Mouse (Mus musculus) layer of hippocampus, adult 8-10 months (tissue): Measurements from ENCODE around the gene Ttll11. TPM values are rescaled to one million over a fixed set of nuclear protein-coding genes. Genes with fewer than 3 reads are reported as not detected.

Experiments
- DNase-seq, 2 experiments: peaks; one replicate each; pipeline ENCODE4 v3.0.0; 2022; ENCODE audit warnings: low spot score in 2 of 2
- total RNA-seq, 4 experiments: library from RNA; stranded (reverse); gene quantifications; 2 replicates each; pipeline ENCODE4 v1.2.4; 2022

The Ttll11 gene
- total RNA-seq, 4 experiments from 2014 or later = 33.4 to 40.3 (median 38.6) TPM

DNA sequence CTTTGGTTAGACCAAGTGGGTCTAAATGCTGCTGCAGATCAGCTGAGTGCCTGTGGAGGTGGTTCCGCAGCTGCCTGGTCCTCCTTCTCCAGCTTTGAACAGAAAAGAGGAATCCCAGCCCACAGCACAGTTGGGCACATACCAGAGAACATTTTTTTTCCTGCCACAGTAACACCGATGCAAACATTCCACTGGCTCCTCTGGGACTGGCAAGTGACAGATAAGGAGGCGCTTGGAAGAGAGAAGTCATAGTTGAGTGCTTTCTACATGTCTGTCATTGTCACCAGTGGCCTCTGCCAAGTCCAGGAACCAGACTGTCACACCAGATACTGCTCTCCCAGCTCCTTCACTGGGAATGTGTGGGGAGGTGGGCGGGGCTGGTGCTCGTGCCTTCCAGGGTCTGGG is 204.1 kb downstream of the Ttll11 start:
- DNase-seq = no peak

DNA sequence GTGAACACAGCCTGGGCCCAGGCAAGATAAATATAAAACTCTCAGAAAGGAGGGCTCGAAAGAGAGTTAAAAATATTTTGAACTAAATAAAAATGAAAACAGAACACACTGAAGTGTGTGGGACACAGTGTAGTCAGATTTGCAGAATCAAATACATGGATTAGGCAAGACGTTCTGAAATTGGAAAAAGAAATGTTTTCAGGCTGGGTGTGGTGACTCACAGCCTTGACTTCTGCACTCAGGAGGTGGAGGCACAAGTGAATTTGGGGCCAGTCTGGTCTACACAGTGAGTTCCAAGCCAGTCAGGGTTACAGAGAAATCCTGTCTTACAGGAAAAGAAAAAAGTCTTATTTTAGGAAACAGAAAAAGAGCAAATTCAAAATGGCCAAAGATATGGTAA is 209.2 kb downstream of the Ttll11 start:
- no peak for DNase-seq

DNA sequence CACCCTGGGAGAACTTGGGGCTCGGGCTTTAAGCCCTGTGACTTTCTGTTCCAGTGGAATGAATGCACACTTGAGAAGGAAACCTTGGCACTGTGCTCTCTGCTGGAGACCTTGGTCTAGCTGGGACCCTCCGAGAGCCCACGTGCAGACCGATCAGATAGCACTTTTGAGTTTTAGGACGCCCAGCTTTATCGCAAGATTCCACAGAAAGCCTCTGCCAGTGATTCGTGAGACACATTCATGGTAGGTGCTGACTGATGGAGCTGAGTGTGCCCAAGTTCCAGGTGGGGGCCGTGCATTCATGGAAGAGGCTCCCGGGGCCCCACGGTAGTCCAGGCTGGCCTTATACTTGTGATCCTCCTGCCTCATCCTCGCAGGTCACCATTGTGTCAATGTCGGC is 210.3 kb downstream of the Ttll11 start:
- no peak for DNase-seq

DNA sequence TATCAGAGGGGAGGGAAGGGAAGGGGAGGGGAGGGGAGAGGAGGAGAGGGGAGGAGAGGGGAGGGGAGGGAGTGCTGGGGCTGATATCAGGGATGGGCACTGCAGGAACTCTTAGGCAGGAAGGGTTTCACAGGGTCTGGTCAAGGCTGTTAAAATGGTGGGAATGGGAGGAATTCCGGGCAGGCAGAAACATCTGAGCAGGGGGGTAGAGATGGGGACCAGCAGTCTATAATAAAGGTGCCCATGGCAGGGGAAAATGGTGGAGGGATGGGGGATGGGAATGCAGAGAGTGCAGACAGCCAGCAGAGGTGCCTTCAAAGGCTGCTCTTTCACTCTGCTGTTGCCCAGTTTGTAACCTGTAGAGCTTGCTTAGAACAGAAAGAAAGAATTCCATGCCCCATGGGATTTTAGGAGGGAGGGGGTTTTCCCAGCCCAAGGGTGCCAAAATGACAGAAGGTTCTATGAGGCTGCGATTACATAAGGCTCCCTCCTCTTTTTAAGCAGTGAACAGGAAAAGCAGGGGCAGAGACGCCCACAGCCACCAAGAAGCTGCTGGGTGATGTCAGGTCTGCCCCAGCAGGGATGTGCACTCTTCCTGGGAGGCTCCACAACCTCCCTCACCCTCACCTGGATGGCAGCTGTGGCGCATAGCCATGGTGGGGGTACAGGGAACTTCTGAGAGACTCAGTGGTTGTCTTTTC is 211.0 kb downstream of the Ttll11 start:
- DNase-seq = peak; percentile 60 to 66

DNA sequence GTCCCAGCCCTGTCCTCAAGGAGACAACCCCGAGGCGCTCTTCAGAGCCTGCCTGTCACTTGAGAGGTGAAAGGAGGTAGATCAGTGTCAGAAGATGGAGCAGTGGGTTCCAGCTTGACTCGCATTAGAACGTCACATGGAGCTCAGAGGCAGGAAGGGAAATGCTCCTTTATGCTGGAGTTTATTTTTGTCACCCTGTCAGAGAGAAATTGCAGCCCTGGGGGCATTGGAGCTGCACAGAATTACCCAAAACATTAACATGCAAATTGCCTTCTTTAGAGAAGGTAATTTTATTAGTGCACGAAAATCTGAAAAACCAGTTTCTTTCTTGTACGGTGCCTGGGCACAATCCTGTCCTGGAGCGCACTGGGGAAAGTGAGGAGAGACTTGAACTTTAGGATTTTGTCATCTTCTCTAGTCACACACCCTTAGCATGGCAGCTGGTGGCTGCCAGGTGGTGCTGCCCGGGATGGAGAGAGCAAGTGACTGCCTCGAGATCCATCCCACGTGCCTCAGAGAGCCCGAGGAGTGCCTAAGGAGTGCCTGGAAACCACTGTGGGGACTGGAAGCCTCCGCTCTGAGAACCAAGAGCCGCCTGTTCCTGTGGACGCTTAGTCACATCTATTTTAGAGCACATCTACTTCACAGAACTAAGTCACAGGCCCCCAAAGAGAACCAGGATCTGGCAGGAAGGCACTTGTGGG is 211.7 kb downstream of the Ttll11 start:
- DNase-seq = peak in 1 of 2 experiments; percentile 31

DNA sequence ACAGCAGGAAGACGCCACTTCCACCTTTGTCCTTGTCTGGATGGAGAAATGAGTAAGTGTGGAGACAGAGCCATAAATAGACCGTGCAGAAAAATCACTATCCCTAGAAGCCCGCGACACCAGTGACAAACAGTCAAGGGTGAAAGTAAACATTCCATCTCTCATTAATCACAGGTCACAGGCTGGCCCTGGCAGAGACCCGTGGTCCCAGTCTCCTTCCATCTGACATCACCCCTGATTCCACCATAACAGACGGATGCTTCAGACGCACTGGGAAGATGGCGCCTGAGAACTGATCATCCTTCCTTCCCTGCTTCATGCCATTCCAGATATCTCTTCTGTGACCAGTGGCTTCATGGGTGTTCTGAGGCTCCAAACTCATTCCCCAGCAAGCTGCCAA is 215.4 kb downstream of the Ttll11 start:
- DNase-seq = no peak

DNA sequence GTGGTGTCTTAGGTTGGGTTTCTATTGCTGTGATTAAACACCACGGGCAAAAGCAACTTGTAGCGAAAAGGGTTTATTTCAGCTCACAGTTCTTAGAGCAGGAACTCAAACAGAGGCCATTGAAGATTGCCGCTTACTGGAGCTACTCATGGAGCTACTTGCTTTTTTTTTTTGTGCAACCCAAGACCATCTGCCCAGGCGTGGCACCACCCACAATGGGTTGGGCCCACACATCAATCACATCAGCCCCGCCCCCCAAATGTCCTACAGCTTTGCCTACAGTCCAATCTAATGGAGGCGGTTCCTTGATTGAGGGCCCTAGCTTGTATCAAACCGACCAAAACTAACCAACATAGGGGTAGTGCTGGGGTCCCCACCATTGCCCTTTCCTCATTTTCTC is 215.9 kb downstream of the Ttll11 start:
- no peak for DNase-seq

DNA sequence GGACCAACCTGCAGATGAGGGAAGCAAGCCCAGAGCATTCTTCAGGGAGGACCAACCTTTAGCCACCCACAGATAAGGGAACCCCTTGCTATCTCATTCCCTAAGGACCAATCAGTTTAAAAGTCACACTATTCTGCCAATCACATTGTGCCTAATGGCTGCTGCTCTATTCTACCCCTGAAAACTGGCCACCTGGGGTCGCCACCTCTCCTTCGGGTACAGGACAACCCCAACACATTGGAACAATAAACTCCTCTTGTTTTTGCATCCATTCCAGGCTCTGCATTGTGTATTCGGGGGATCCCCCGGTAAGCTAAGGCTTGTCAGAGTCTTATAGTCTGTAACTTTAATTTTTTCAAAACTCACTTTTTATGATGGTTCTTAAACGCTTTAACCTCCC is 218.3 kb downstream of the Ttll11 start:
- DNase-seq = no peak

DNA sequence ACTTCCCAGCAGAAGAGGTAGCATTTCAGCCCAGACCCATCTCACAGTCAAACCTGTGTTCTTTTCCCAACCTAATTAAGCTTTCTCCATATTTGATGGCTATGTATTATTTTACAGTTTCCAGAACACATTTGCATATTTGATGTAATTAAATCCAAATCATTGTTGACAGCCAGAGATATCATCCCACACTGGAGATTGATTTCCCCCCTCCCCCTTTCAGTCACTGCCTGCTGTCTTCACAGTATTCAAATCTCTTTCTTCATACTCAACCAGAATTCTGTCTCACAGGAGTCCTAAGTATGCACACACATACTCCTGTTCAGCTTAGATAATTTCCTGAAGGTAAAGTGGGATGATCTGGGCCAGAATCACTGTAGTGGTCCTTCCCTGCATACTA is 218.8 kb downstream of the Ttll11 start:
- DNase-seq = no peak

DNA sequence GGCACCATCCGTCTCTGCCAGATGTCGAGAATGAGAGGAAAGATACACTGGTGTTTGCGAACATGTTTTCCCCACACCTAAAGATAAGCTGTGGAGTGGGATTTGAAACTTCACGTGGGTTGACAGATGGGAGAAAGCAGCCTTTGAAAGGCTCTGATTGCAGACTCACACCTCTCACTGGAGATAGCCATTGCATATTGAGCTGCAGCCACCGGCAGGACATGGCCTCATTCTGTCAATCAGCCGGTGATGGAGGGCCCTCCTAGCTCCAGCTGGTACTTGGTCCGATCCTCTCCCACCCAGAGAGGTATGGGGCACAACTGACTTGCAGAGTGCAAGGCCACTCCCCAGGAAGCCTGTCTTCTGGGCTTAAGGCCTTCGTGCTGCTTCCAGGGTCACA is 219.4 kb downstream of the Ttll11 start:
- no peak for DNase-seq

DNA sequence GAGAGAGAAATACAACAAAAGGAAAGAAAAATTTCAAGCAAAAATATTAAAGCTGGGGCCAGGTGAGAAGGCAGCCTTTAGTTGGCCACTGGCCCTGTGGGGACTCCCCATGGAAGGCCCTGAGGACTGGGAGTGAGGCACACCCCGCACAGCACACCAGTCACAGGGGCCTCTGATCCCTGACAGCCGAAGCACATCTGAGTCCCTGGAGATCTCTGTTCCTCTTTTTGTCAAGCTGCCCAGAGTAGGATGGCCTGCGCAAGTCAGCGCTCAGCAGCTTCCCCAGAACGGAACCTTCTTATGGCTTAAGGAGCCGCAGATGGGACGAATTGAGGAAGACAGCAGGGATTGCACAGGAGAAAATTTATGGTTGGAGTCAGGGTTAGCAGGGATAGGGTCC is 223.2 kb downstream of the Ttll11 start:
- no peak for DNase-seq

DNA sequence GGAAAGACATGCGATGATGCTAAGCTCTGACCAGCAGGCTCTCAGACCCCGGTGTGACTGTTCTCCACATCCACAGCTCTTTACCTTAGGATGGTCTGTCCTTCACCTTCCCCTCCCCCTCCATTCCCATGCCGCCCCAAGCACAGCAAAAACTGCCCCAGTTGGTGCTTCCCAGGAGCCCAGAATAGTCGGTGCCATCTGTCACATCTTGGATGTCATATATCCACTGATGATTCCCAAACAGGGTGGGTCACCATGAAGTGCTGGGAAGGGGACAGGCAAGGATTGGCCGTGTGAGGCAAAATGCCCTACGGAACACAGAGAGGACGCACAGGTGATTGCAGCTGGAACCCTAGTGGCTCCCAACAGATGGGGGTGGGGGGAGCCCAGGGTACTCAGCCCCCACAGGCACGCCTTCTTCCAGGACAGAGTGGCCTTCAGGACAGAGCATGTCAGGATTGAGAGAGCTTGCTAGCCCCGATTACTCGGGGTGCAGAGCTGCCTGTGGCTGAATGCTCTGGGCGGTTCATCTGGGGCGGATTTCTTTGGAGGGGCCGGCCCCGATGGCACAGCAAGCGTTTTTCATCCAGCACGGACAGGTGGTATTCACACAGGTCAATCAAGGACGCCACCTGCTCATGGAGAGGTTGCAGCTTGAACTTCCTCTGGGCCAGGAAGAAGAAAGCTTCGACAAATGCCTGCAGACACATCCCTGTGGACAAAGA is 227.8 kb downstream of the Ttll11 start:
- no peak for DNase-seq

DNA sequence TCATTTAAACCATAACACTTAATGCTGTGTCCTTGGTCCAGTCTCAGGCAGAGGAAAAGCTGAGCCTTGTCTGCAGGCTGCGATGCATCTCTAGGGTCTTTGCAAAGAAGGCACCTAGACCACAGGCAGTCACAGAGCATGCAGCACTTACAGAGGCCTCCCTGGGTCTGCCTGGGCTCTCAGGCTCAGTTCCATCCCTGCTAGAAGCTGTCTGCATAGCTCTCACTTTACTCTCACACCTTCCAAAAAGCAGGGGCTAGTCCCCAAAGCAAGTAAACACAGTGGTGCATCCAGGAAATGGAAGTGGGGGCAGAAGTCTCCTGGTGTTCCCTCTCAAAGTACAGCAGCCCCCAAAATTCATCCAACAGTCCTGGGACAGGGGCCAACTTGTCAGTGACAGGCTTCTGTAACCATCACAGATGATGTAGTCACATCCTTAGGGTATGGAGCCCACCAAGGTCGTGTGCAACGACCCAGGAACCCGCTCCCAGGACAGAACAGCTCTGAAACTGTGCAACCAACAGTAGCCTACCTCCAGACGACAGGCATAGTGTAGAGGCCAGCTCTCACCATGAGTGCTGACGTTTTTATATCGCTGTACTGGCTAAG is 229.1 kb downstream of the Ttll11 start:
- no peak for DNase-seq

DNA sequence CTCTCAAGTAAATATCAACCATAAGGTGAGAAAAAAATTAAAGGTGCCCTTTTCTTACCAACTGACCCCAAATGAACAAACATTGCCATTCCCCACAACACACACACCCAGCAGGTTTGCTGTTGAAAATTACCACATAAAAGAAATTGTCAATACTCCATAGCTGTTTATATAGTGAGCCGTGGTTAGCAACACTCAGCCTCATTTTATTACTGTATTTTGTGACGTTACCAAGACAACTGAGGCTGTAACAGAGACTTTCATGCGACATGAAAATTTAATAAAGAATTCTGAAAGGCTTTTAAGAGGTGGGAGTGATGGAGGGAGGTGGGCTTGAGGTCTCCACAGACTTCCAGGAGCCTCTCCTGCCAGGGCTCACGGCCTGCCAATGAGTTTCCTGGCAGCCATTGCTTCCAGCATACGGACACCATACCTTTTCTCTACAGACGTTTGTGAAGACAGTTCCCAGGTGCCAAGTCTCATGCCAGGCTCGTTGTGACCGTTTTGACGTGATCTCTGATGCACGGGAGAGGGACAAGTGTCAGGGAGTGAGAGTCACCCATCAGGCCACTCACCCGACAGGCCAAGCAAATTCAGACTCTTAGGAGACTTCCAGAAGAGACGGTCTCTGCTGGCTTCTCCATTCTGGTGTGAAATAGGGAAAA is 232.2 kb downstream of the Ttll11 start:
- no peak for DNase-seq

DNA sequence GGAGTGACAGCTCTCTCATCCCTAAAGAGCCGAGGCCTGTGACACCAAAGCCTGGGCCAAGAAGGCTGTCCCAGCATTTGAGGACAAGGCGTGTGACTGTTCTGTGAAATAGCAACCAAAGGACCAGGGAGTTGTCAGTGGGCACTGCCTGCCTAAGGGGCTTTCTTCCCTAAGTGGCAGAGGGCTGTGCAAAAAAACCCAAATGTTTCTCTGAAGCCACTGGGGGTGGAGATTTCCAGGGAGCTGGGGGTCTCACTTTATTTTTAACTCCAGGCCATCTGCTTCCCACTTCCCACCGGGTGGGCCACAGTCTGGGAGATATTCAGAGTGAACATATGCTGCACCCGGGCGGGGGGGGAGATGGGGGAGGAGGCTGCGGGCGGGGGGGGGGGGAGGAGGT is 233.1 kb downstream of the Ttll11 start:
- no peak for DNase-seq

DNA sequence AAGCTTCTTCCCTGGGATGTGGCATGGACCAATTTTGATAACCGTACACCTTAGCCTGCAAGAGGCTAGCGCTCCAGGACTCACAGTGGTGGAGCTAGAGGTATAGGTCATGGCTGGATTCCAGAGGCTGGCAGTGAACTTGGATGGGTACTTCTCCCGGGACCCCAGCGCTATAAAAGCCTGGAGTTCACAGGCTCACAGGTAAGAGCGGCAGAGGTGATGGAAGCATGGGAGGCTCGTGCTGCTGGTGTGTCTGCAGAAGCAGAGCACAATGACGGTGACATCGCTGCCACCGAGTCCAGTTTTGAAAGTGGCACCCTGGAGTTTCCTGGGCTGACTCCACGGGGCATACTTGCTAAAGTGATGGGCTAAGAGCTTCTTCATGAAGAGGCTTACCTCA is 233.8 kb downstream of the Ttll11 start:
- DNase-seq = no peak

DNA sequence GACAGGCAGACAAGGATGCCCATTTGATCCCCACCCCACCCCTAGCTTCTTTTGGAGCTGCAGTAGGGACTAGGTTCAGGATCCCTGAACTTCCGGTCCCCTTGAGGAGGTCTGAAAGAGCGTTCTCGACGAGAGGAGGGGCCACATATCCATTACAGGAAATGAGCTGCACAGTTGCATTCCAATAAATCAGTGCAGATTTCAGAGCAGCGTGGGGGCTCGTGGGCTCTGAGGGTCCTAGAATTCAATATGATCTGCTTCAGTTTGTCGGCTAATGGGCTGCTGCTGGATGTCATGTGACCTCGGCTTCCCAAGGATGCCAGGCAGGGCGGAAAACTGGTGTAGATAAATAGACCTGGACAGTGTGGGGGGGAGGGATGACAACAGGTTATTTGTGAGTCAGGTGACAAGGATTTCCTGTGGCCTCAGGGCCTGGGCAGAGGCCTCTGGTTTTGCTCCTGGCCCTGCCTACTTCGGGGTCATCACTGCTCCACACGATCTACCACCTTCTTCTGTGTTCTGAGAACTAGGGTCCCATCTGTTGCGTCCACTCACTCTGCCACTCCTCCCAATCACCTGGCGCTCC is 240.0 kb downstream of the Ttll11 start:
- DNase-seq = no peak

DNA sequence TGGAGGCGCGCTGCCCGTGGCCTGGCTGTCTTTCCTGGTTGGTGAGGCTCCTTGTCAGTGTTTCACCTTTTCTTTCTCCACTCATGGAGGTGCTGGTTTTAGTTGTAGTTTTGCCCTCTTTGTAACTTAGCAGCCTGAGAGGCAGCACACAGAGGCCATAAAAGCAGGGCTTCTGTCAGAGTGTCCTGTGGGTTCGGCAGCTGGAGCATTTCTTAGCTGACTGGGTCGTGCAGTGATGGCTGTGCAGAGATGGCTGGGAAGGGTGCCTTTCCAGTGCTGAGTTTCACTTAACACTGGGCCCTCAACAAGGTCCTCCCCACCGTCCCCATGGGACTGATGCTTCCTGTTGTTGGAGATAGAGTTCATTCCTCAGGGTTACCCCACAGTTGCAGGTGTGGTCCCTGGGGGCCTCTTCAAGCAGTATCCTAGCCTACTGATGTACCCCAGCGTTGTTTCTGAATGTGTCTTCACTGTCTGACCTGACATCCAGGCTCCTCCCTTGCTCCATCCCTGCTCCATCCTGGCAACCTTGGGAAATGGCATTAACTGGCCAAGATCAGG is 242.2 kb downstream of the Ttll11 start:
- DNase-seq = no peak

DNA sequence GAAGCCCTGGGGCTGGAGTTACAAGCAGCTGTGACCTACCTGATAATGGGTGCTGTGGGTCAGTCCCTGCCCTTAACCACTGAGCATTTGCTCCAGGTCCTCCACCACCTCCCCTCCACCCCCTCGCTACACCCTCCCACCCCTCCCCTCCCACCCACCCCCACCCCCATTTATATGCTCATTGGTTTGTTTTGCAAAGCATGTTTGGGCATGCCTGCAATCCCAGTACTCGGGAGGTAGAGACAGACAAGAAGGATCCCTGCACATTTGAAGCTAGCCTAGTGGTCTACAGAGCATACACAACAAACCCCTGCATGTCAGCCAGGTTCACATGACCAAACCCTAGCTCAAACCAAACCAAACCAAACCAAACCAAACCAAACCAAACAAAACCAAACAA is 243.7 kb downstream of the Ttll11 start:
- DNase-seq = no peak

DNA sequence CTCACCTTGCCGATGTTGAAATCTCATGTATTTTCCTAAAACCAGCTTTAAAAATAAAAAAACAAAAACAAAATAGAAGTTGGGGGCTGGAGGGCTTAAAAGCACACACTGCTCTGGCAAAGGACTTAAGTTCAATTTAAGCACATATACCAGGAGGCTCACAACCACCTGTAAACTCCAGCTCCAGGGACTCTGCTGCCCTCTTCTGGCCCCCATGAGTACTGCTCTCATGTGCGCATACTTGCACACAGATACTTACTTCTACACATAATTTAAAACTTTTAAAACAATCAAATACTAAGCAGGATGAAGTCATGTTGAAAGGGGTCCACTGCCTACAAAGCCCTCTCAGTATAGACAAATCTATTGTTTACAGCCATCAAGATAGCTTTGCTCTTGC is 244.7 kb downstream of the Ttll11 start:
- DNase-seq = no peak
